17 mouse cellular contexts compared by ENCODE assay signal in genomic region chr16:44154497-44155057, GRCm38 (mm10). TPM values are rescaled to one million over a fixed set of nuclear protein-coding genes. Genes with fewer than 3 reads are reported as not detected.
A peak's percentile ranks its signal among the peaks of the same experiment; 100 is the strongest.
DNase-seq lines count a peak whose midpoint lies in the region; ATAC-seq and TF ChIP-seq lines count a peak whose summit lies in the region.
"Had no signal": no experiment of that assay in that cellular context is flagged by ENCODE, and none has a peak within 500 bp of the region (broad histone marks: within the 10 kb centered on the region; RNA-seq: fewer than 3 reads in every experiment).

No protein-coding gene starts in this region.

- no peak; the same call in 1 of the 2 replicates for TF ChIP-seq CTCF in liver, adult 2 months (IDR thresholded peaks at IDR 0.05; ENCODE audit: low read depth, low read length)
- TF ChIP-seq CTCF in CH12.LX (conservative IDR thresholded peaks at IDR 0.05 in 1 of 2, IDR thresholded peaks at IDR 0.05 in 1 of 2; ENCODE audit: low read depth in 2 of 2, low read length in 2 of 2) = peak; percentile 20 to 46; a peak in 2 of 4 replicates

- H3K4me2 ChIP-seq in liver, embryonic 11.5 days = no peak overlapping the region
- no peak overlapping the region for H3K4me2 ChIP-seq in CH12.LX (ENCODE audit: insufficient read depth, low read depth, poor library complexity, severe bottlenecking)
- H3K4me2 ChIP-seq: heart, embryonic 11.5 days; limb, embryonic 13.5 days; midbrain, embryonic 12.5 days; stomach, embryonic 15.5 days had no signal

- in situ Hi-C loops in CH12.LX (cut with MboI; ENCODE audit: low pct_ligation_motif_present, low pct_unique_long_range_greater_than_20kb, low sequenced_read_pairs) = no loop called here

- no peak for TF ChIP-seq EP300 in CH12.LX (IDR thresholded peaks at IDR 0.05; ENCODE audit: low read length)

- H3K36me3 ChIP-seq in liver, adult 2 months (ENCODE audit: control insufficient read depth, insufficient read depth, low read length) = peaks cover 19% of the 10 kb centered on the region
- H3K36me3 ChIP-seq in liver, embryonic 11.5 days (ENCODE audit: control insufficient read depth, insufficient read depth, low read length) = peaks cover 3% of the 10 kb centered on the region; the same call in 1 of the 2 replicates
- peaks cover 11 to 60% of the 10 kb centered on the region in 2 experiments for H3K36me3 ChIP-seq in CH12.LX (replicated peaks in 1 of 2; ENCODE audit: control insufficient read depth in 1 of 2, insufficient read depth in 1 of 2, low read length in 1 of 2)
- H3K36me3 ChIP-seq: stomach, embryonic 15.5 days had no signal

- no peaks in the 10 kb centered on the region for H3K9me3 ChIP-seq in liver, embryonic 11.5 days (ENCODE audit: control insufficient read depth, low read length)
- no peaks in the 10 kb centered on the region for H3K9me3 ChIP-seq in CH12.LX (replicated peaks; ENCODE audit: low read length)
- H3K9me3 ChIP-seq: limb, embryonic 13.5 days; midbrain, embryonic 12.5 days; stomach, embryonic 15.5 days had no signal

- no peak for TF ChIP-seq POLR2A in liver, adult 2 months (IDR thresholded peaks at IDR 0.05; ENCODE audit: extremely low read depth, insufficient read depth, low read length)
- no peak for TF ChIP-seq POLR2A in CH12.LX (IDR thresholded peaks at IDR 0.05; ENCODE audit: low read depth, low read length)

- H3K4me1 ChIP-seq in liver, adult 2 months (ENCODE audit: control insufficient read depth, insufficient read depth, low read length) = peaks cover 2% of the 10 kb centered on the region
- H3K4me1 ChIP-seq in liver, embryonic 11.5 days (replicated peaks; ENCODE audit: control insufficient read depth, insufficient read depth, low read length) = peaks cover 10% of the 10 kb centered on the region
- H3K4me1 ChIP-seq in CH12.LX (ENCODE audit: control insufficient read depth in 1 of 2, insufficient read depth in 2 of 2) = peaks cover 0 to 9% of the 10 kb centered on the region in 2 experiments; a peak in 1 of 4 replicates
- H3K4me1 ChIP-seq: limb, embryonic 13.5 days; midbrain, embryonic 12.5 days; stomach, embryonic 15.5 days had no signal

- TF ChIP-seq RAD21 in CH12.LX (IDR thresholded peaks at IDR 0.05; ENCODE audit: low read depth, low read length) = no peak

- 32% methylated on average over 6 of the region's 6 CpGs for WGBS in liver, adult 2 months
- 62% methylated on average over 6 of the region's 6 CpGs for WGBS in liver, embryonic 11.5 days

- no peak overlapping the region for H3K4me3 ChIP-seq in liver, adult 2 months (ENCODE audit: insufficient read depth, low read depth, low read length)
- H3K4me3 ChIP-seq in liver, embryonic 11.5 days (ENCODE audit: low read depth, low read length) = no peak overlapping the region
- H3K4me3 ChIP-seq in CH12.LX (replicated peaks in 1 of 3; ENCODE audit: low read depth in 2 of 3, low read length in 2 of 3, poor library complexity in 1 of 3) = no peak overlapping the region
- H3K4me3 ChIP-seq: erythroblast, embryonic 14.5 days; limb, embryonic 13.5 days; midbrain, embryonic 12.5 days; stomach, embryonic 15.5 days had no signal

- no peaks in the 10 kb centered on the region for H3K27me3 ChIP-seq in liver, adult 2 months (ENCODE audit: control insufficient read depth, insufficient read depth, low read length)
- H3K27me3 ChIP-seq in liver, embryonic 11.5 days (replicated peaks; ENCODE audit: control insufficient read depth, insufficient read depth, low read length) = no peaks in the 10 kb centered on the region
- no peaks in the 10 kb centered on the region for H3K27me3 ChIP-seq in CH12.LX (replicated peaks)
- H3K27me3 ChIP-seq: limb, embryonic 13.5 days; midbrain, embryonic 12.5 days; stomach, embryonic 15.5 days had no signal

- dilution Hi-C loops in CH12.LX (cut with MboI; ENCODE audit: extremely low pct_ligation_motif_present, extremely low pct_unique_long_range_greater_than_20kb, low sequenced_read_pairs) = no loop called here

- H3K79me2 ChIP-seq in liver, adult 2 months (ENCODE audit: control insufficient read depth, insufficient read depth, low read length) = peaks cover 2% of the 10 kb centered on the region; the same call in 1 of the 2 replicates
- peaks cover 43% of the 10 kb centered on the region for H3K79me2 ChIP-seq in CH12.LX (replicated peaks; ENCODE audit: control insufficient read depth, extremely low read depth, insufficient read depth, poor library complexity, severe bottlenecking)

- ATAC-seq in liver, embryonic 11.5 days (replicated peaks; ENCODE audit: low FRiP score) = no peak
- ATAC-seq: forebrain, embryonic 16.5 days; hindbrain, postnatal 0 days had no signal

- DNase-seq in liver, adult 2 months (ENCODE audit: extremely low read depth, low read depth, low spot score) = peak; percentile 81
- DNase-seq in liver, embryonic 11.5 days (ENCODE audit: low spot score) = no peak
- DNase-seq in B cell, adult 2 months = peak; percentile 23 to 31
- no peak for DNase-seq in CH12.LX (ENCODE audit: extremely low read depth)
- peak; percentile 44 for DNase-seq in induced T-regulatory cell, adult 2 months (ENCODE audit: low read depth)
- no peak for DNase-seq in adrenal gland, postnatal 25 days
- no peak for DNase-seq in right cerebral cortex, postnatal 10 days (ENCODE audit: low spot score in 2 of 2)
- DNase-seq: gastrocnemius, postnatal 14 days; lung, postnatal 14 days; thymus, postnatal 14 days had no signal

- no peak overlapping the region for H3K9ac ChIP-seq in liver, adult 2 months (ENCODE audit: low read depth, low read length)
- no peak overlapping the region for H3K9ac ChIP-seq in liver, embryonic 11.5 days (ENCODE audit: low read depth, low read length)
- H3K9ac ChIP-seq in CH12.LX (ENCODE audit: insufficient read depth, low read depth) = no peak overlapping the region
- H3K9ac ChIP-seq: limb, embryonic 13.5 days; midbrain, embryonic 12.5 days; stomach, embryonic 15.5 days had no signal

- H3K27ac ChIP-seq in liver, adult 2 months (replicated peaks; ENCODE audit: insufficient read depth, low read depth, low read length) = no peak overlapping the region
- no peak overlapping the region for H3K27ac ChIP-seq in liver, embryonic 11.5 days (ENCODE audit: low read depth, low read length)
- H3K27ac ChIP-seq in CH12.LX (ENCODE audit: insufficient read depth, low read depth) = no peak overlapping the region
- H3K27ac ChIP-seq: hindbrain, postnatal 0 days; limb, embryonic 13.5 days; midbrain, embryonic 12.5 days; stomach, embryonic 15.5 days had no signal

TF ChIP-seq in CH12.LX, 34 proteins besides CTCF, POLR2A, EP300 and RAD21:
- peak; percentile 36; the same call in 1 of the 2 replicates for TF ChIP-seq ZNF384 (IDR thresholded peaks at IDR 0.05; ENCODE audit: low read depth, low read length)
- no peak for TF ChIP-seq JUN (IDR thresholded peaks at IDR 0.05; ENCODE audit: insufficient read depth, low read depth, low read length)

RNA-seq across cellular contexts. Expression of gene Naa50, which starts 14.9 kb away (rescaled TPM):
- 28.4 and 29.7 TPM in 2 replicates for total RNA-seq in liver, adult 2 months (2014; rRNA removed)
- polyA plus RNA-seq in liver, adult 2 months (2012; rRNA removed) = 11.0 and 14.8 TPM in 2 replicates
- 143 and 150 TPM in 2 replicates for polyA plus RNA-seq in liver, embryonic 11.5 days (2014; fragmentation: Nextera tagmentation; extraction: Ambion mirVana)
- 40.1 and 57.5 TPM in 2 replicates for total RNA-seq in CH12.LX (2012; rRNA removed)
- 121 and 122 TPM in 2 replicates for total RNA-seq in CH12.LX (2014; rRNA removed)
- 186 and 200 TPM in 2 replicates for polyA plus RNA-seq in CH12.LX (2012; ENCODE audit: insufficient read length, low read depth)
- 79.9 and 101 TPM in 2 replicates for total RNA-seq in adrenal gland, postnatal 25 days (2021)

RNA-seq across cellular contexts. Expression of gene Atp6v1a, which starts 15.1 kb away (rescaled TPM):
- 39.2 and 40.8 TPM in 2 replicates for total RNA-seq in liver, adult 2 months (2014; rRNA removed)
- polyA plus RNA-seq in liver, adult 2 months (2012; rRNA removed) = 11.9 and 13.0 TPM in 2 replicates
- 49.7 and 53.8 TPM in 2 replicates for polyA plus RNA-seq in liver, embryonic 11.5 days (2014; fragmentation: Nextera tagmentation; extraction: Ambion mirVana)
- total RNA-seq in CH12.LX (2012; rRNA removed) = 72.4 and 78.5 TPM in 2 replicates
- total RNA-seq in CH12.LX (2014; rRNA removed) = 104 and 113 TPM in 2 replicates
- 71.2 and 75.0 TPM in 2 replicates for polyA plus RNA-seq in CH12.LX (2012; ENCODE audit: insufficient read length, low read depth)
- 149 and 153 TPM in 2 replicates for total RNA-seq in adrenal gland, postnatal 25 days (2021)

RNA-seq across cellular contexts. Expression of gene Usf3, which starts 18.5 kb away (rescaled TPM):
- total RNA-seq in liver, adult 2 months (2014; rRNA removed) = 9.4 and 10.5 TPM in 2 replicates
- 6.7 and 6.9 TPM in 2 replicates for polyA plus RNA-seq in liver, adult 2 months (2012; rRNA removed)
- 5.7 and 5.8 TPM in 2 replicates for polyA plus RNA-seq in liver, embryonic 11.5 days (2014; fragmentation: Nextera tagmentation; extraction: Ambion mirVana)
- total RNA-seq in CH12.LX (2012; rRNA removed) = 4.8 and 5.2 TPM in 2 replicates
- total RNA-seq in CH12.LX (2014; rRNA removed) = 3.6 and 4.0 TPM in 2 replicates
- polyA plus RNA-seq in CH12.LX (2012; ENCODE audit: insufficient read length, low read depth) = 5.0 and 8.5 TPM in 2 replicates
- total RNA-seq in adrenal gland, postnatal 25 days (2021) = 29.2 and 32.3 TPM in 2 replicates

Comparison
In these comparisons a context has a peak if more than half of its experiments do, and no peak if none do; other contexts are left out.
1. DNase-seq: peak in liver, adult 2 months (single experiment), B cell, adult 2 months (2 of 2) and induced T-regulatory cell, adult 2 months (single experiment); none in liver, embryonic 11.5 days (single experiment), CH12.LX (single experiment), adrenal gland, postnatal 25 days (single experiment) and right cerebral cortex, postnatal 10 days (0 of 2).